Mouse (Mus musculus): ENCODE measurements around the gene Cdyl.

DNA sequence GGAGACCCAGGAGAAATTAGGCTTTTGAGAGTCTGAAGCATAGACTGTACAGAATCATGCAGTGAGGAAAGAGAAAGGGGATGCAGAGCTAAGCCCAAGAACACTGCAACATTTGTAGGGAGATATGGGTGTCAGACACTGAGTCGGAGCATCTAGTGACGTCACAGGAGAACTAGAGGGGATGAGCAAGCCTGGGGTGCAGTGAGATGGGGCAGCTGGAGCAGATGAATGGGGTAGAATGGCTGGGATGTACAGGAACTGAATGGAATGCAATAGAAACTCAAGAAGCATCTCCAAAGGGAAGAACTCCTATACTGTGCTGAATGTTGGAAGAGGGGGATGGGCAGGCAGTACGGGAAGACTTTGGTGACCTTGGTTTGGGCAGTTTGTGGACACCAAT lies 34.8 kb upstream of the Cdyl start:
- TF ChIP-seq CTCF (IDR thresholded peaks at IDR 0.05; ENCODE audit: low read depth) (no peak), EP300 (IDR thresholded peaks at IDR 0.05; ENCODE audit: low read depth) (no peak)
